Mouse (Mus musculus) spleen, postnatal 14 days (tissue): ENCODE measurements at regions not wholly inside any gene's neighbourhood (a gene's known extent, or its start where the extent isn't known, plus 50 kb on each side); places are given as distances from the start of the nearest gene placed in this dataset.

Experiments used
- DNase-seq, 2 experiments: peaks; one replicate each; pipeline ENCODE4 v3.0.0; 2021 to 2022; ENCODE audit warnings: low spot score in 2 of 2

DNA sequence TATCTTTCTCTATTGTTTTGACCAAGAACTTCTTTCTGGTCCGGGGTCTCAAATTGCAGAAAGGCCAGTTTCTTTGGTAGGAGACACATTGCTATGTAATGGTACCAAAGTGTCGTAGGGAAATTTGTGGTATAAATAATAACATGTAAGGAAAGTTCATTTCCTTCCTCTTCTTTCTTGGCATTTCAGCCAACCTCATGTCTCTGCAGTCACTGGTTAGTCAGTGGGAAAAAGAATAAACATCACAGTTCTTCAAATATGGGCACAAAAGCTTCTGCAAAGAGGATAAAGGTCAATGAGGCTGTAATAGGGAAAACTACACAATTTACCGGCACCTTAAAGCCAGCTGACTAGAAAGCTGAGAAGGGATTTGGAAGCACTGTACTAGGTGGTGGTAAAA is 68.5 kb upstream of the Rgs1 start:
- no peak for DNase-seq

DNA sequence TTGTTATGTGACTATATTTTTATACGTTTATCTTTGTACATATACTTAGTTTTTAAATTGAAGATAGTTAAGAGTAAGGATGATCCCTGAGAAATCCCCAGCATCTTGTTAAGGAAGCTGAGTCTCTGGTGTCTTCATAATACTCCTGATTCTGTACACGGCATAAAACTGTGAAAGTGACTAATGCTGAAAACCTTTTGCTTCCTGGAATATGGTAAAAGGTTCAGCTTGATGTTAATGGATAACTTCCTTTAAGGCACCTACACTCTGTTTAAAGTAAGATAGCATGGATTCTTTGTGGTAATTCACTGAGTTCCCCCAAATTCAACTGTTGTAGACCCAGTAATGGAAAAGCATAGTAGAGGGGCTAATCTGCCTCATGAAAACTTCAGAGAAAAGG is 67.2 kb upstream of the Rgs1 start:
- no peak for DNase-seq

DNA sequence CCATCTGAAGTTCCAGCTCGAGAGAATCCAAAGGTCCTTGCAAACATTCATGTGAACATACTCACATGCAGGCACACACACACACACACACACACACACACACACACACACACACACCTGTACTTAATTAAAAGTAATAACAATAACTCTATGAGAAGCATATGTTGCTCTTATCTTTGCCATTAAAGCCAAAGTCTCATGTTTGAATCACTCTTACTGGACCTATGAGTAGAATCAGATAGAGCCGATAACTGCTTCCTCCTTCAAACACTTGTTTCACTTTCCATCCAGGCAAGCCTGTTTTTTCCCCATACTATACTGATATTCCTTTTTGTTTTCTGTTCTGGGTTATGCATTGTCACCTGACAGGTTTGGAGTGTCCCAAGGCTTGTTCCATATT is 65.3 kb upstream of the Rgs1 start:
- no peak for DNase-seq

DNA sequence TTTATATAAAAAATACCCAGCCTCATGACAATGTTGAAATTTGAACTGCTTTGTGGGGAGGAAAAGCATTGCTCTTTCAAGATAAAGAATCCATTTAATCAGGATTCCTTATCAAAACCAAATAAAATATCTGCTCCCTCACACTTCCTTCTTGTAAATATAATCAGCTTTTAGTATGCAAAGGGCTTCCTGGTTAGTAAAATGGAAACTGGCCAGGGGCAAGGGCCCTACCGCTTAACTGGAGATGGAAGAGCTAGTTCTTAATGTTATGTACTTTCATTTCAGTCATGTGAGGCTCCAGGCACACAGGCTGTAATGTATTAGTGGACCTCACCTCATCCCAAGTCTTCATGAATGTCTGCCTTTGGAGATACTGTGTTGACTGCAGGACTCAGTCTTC is 64.3 kb upstream of the Rgs1 start:
- no peak for DNase-seq

DNA sequence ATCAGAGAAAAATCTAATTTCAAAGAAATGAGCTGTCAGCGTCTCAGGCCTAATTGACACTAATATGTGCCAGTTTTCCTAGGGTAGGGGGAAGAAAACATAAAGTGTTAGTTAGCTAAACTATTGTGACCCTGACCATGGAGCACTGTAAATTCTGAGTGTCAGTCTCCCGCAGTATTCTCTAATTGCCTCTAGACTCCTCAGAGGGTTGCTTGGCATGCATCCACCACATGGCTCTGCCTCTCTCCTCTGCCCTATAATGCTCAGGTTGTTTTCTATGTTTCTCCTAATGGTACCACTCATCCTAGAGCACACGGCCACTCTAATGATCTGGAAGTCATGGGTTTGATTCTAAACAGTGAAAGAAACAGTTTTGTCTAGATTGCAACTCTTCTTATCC is 60.9 kb upstream of the Rgs1 start:
- no peak for DNase-seq

DNA sequence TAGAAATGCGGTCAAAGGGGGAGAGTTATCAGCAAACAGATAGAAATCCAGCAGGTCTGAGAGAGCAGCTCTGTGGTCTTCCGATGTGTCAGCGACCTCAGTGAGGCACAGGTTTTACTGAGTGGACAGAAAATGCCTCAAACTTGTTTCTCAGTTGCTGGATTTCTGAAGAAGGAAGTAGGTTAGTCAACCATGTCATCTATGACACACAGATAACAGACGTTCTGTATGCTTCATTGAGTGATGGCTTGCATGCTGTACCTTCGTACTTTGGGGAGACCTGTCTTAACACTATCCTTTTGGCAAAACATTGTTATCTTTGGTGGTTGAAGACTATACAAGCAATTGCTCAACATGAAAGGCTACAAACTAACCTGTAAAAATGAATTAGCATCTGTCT is 59.3 kb upstream of the Rgs1 start:
- DNase-seq = no peak

DNA sequence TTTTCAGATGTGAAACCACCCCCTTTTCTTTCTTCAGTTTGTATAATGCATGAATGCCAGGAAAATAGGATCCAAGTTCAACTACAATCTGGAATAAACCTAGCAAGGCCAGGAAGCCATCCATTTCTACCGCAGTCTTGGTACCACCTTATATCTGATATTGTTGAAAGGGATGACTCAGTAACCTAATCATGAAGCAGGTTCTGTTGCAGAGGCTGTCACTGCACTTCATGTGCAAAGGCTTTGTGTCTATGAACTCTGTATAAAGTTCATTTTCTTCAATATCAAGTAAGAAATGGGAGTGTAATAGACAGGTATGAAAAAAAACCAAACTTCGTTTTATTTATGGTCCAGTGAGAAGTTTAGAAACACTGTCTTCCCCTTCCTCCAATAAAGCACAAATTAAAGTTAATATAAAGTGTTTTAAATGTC is 58.8 kb upstream of the Rgs1 start:
- DNase-seq = no peak

DNA sequence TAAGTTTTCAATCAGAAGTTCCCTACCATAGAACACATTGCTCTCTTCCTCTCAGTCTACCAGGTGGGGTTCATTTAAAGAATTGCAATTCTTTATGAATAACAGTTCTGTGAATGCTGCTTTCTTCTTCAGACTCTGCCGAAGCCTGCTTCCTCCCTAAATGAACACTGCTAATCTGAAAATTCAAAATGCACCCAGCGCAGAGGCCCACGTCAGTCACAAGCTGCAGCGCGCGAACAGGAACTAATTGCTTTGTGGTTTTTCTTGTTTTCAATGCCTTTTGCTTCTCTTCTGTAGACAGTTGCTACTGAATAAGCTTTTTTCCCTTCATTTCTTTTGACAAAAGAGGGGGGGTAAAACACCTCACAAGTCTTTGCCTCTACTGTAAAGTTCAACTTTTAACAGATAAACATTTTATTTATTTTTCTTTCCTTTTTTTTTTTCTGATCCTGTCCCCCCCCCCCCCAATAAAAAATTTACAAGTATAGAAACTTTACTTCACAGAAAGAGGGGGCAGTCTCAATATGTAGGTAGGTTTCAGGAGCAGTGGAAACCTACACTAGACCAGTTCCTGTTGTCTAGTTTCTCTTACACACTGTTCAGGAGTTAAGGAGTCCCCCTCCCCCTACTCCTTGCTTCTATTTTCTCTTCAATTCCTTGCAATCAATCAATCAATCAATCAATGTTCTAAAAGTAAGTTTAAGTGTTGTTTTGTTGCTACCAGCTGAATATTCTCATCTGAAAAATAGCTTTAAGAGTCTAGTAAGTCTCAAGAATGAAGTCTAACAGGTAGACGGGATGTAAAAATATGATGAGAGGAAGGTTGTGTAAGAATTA is 58.2 kb upstream of the Rgs1 start:
- no peak for DNase-seq

DNA sequence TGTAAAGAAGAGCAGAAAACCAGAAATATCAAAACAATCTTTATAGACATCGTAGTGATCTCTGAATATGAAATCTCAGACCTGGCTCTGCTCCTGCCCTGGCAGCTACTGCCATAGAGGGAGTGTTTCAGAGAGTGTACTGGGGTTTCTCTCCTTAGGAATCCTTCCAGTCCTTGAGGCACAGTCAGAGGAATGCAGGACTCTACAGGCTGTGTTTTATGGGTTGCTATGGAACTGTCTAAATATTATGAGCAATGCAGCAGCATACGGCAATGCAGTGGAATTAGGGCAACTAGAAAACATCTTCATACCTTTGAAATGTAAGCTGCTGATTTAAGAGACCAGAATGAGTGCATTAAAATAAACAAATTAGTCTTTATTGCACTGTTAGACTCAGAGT is 57.2 kb upstream of the Rgs1 start:
- no peak for DNase-seq

DNA sequence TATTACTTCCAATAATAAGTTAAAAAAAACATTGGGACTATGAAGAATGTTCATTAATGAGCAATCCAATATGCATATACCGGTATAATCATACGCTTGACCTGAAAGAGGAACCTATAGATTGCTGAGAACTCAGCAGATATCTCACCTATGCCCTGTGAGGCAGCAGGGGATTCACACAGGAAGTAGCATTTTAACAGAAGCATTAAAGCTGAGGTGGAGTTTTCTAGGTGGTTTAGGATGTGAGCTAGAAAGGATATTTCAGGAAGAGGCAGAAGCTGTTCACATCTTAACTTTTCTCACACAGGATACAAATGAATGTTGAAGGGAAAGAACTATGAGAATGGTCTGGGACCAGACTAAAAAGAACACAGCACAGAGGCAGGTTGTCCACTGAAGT is 51.6 kb upstream of the Rgs1 start:
- no peak for DNase-seq
